ENCODE assay signal across 10 mouse cellular contexts in the genomic region with DNA sequence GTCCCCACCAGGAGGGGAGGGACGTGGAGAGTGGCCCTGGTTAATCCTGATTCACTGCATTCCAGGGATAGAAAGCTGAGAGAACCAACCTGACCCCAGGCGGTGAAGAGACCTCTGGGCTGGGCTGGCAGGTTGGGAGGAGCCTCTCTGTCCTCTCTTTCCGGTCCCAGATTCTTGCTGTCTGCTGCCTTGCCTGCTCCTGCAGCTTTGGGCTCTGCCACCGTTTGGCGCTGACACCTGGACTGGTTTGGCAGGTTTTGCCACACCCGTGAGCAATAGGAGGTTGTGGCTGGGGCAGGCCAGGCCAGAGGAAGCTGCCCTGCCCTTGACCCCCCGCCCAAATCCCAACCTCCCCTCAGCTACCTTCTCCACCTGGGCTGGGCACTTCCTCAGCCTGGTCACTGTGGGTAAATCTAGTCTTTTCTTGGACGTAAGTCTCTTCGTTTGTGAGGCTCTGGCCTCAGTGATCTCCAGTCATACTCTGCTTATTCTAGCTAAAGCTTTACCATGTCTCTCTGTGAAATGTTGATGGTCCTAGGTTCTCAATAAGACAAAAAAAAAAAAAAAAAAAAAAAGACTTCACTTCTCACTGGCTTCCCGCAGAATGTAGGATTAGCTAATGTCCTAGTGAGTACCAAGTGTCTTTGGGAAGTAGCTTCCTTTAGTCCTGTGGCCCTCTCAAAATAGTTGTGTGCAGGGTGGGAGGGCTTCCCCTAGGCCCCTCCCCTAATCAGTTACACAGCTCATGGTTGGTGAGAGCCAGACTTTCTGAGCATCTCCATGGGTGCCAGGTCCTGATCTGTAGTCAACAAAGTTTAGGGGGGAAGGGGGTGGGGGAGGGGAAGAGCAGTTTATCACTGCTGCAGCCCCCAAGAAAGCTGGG. TPM values are rescaled to one million over a fixed set of nuclear protein-coding genes. Genes with fewer than 3 reads are reported as not detected.
A peak's percentile ranks its signal among the peaks of the same experiment; 100 is the strongest.
DNase-seq lines count a peak whose midpoint lies in the region; ATAC-seq and TF ChIP-seq lines count a peak whose summit lies in the region.
"Had no signal": no experiment of that assay in that cellular context is flagged by ENCODE, and none has a peak within 500 bp of the region (broad histone marks: within the 10 kb centered on the region; RNA-seq: fewer than 3 reads in every experiment).

No protein-coding gene starts in this region.

- DNase-seq in adrenal gland, adult (ENCODE audit: inconsistent age in 2 of 2, low spot score in 1 of 2): peak; percentile 62 to 87
- no peak for DNase-seq in adrenal gland, postnatal 4 days (ENCODE audit: low spot score in 2 of 2)
- peak; percentile 65 to 89 for DNase-seq in kidney, postnatal 25 days
- DNase-seq in hindbrain, postnatal 0 days (ENCODE audit: low spot score): no peak
- no peak for DNase-seq in cerebellum, adult 9-11 months
- DNase-seq: right cerebral cortex, postnatal 14 days had no signal

- no peak for TF ChIP-seq CTCF in hindbrain, postnatal 0 days (IDR thresholded peaks at IDR 0.05; ENCODE audit: low read depth)

- peak overlapping the region; percentile 64 for H3K27ac ChIP-seq in embryonic facial prominence, embryonic 13.5 days
- no peak overlapping the region for H3K27ac ChIP-seq in hindbrain, postnatal 0 days
- H3K27ac ChIP-seq: forebrain, embryonic 13.5 days had no signal

- H3K9ac ChIP-seq in embryonic facial prominence, embryonic 13.5 days: no peak overlapping the region
- no peak overlapping the region for H3K9ac ChIP-seq in hindbrain, postnatal 0 days (replicated peaks; ENCODE audit: low read length)
- H3K9ac ChIP-seq: forebrain, embryonic 13.5 days had no signal

- no peaks in the 10 kb centered on the region for H3K9me3 ChIP-seq in embryonic facial prominence, embryonic 13.5 days
- H3K9me3 ChIP-seq in hindbrain, postnatal 0 days (ENCODE audit: low read length): no peaks in the 10 kb centered on the region

- WGBS in embryonic facial prominence, embryonic 13.5 days: 14% methylated on average over 10 of the region's 10 CpGs
- WGBS in hindbrain, postnatal 0 days: 20% methylated on average over 10 of the region's 10 CpGs

- ATAC-seq in embryonic facial prominence, embryonic 13.5 days (ENCODE audit: insufficient number of reproducible peaks, insufficient read depth, low FRiP score, low TSS enrichment, low read depth): no peak
- ATAC-seq in megakaryocyte-erythroid progenitor cell, adult 5-6 weeks (replicated peaks; ENCODE audit: low FRiP score, low TSS enrichment, poor library complexity, severe bottlenecking): peak; percentile 26; the same call in 1 of the 2 replicates
- ATAC-seq in cerebellum, adult (ENCODE audit: insufficient number of reproducible peaks, low FRiP score, low TSS enrichment): no peak
- no peak for ATAC-seq in hindbrain, postnatal 0 days
- ATAC-seq: forebrain, embryonic 13.5 days had no signal

- no peak overlapping the region for H3K4me3 ChIP-seq in embryonic facial prominence, embryonic 13.5 days
- no peak overlapping the region for H3K4me3 ChIP-seq in hindbrain, postnatal 0 days (ENCODE audit: low read length)
- H3K4me3 ChIP-seq: forebrain, embryonic 13.5 days had no signal

- H3K36me3 ChIP-seq in embryonic facial prominence, embryonic 13.5 days: peaks cover 9% of the 10 kb centered on the region
- H3K36me3 ChIP-seq in hindbrain, postnatal 0 days (ENCODE audit: insufficient read depth, low read length): no peaks in the 10 kb centered on the region; the same call in 1 of the 2 replicates

- H3K4me2 ChIP-seq in embryonic facial prominence, embryonic 13.5 days: no peak overlapping the region
- no peak overlapping the region for H3K4me2 ChIP-seq in hindbrain, postnatal 0 days (ENCODE audit: low read depth, low read length)
- H3K4me2 ChIP-seq: forebrain, embryonic 13.5 days had no signal

- peaks cover 15% of the 10 kb centered on the region for H3K4me1 ChIP-seq in embryonic facial prominence, embryonic 13.5 days
- H3K4me1 ChIP-seq in hindbrain, postnatal 0 days (ENCODE audit: insufficient read depth, low read length): no peaks in the 10 kb centered on the region

- no peaks in the 10 kb centered on the region for H3K27me3 ChIP-seq in embryonic facial prominence, embryonic 13.5 days
- H3K27me3 ChIP-seq in hindbrain, postnatal 0 days (ENCODE audit: insufficient read depth, low read length): no peaks in the 10 kb centered on the region
- H3K27me3 ChIP-seq: forebrain, embryonic 13.5 days had no signal

RNA-seq across cellular contexts. Expression of a gene that starts 26.9 kb away (rescaled TPM):
- total RNA-seq in adrenal gland, postnatal 4 days (2021): 10 to 100 TPM; 54.3 to 56.1 TPM
- polyA plus RNA-seq in embryonic facial prominence, embryonic 13.5 days (2015; fragmentation: Nextera tagmentation; extraction: Ambion mirVana): 4.4 and 4.5 TPM in 2 replicates
- not detected in 2 replicates for total RNA-seq in megakaryocyte-erythroid progenitor cell, adult 5-6 weeks (2014; fragmentation: Nextera tagmentation)
- 0.15 TPM in 1 of 2 replicates, not detected in the other for total RNA-seq in megakaryocyte-erythroid progenitor cell, adult 5-6 weeks (2017)
- 228 and 259 TPM in 2 replicates for total RNA-seq in hindbrain, postnatal 0 days (2014; rRNA removed)
- 10.7 and 11.2 TPM in 2 replicates for polyA plus RNA-seq in hindbrain, postnatal 0 days (2015; fragmentation: Nextera tagmentation; extraction: Ambion mirVana)

Comparison
In these comparisons a context has a peak if more than half of its experiments do, and no peak if none do; other contexts are left out.
1. DNase-seq: peak in adrenal gland, adult (2 of 2) and kidney, postnatal 25 days (2 of 2); none in adrenal gland, postnatal 4 days (0 of 2), hindbrain, postnatal 0 days (single experiment) and cerebellum, adult 9-11 months (single experiment).
2. RNA of a gene that starts 26.9 kb away (total RNA-seq): 228 to 259 TPM in hindbrain, postnatal 0 days and 54.3 to 56.1 TPM in adrenal gland, postnatal 4 days; 0.15 TPM in megakaryocyte-erythroid progenitor cell, adult 5-6 weeks; every median in the first group is over 10 times any median in the second.